Mouse (Mus musculus) midbrain, embryonic 12.5 days (tissue): ENCODE data around the gene Casp8ap2. TPM values are rescaled to one million over a fixed set of nuclear protein-coding genes. Genes with fewer than 3 reads are reported as not detected.

Source experiments
- ATAC-seq: fragments of 200-750 bp; cut with Nextera tagmentation; 2 replicates; pipeline ENCODE4 v1.8.0; 2017; ENCODE audit warnings: low read depth, moderate TSS enrichment, moderate library complexity; ENCODE audit not compliant: low FRiP score
- H3K27ac ChIP-seq: fragments of 300-500 bp; sonication (generic); replicated peaks from 2 replicates; pipeline ENCODE4 v1.5.1; 2016; ENCODE audit warnings: mild to moderate bottlenecking
- H3K27me3 ChIP-seq: fragments of 300-500 bp; sonication (generic); 2 replicates; pipeline ENCODE4 v1.6.1; 2016; ENCODE audit warnings: mild to moderate bottlenecking
- H3K36me3 ChIP-seq: fragments of 300-500 bp; sonication (generic); 2 replicates; pipeline ENCODE4 v1.6.1; 2016
- H3K4me1 ChIP-seq: fragments of 300-500 bp; sonication (generic); 2 replicates; pipeline ENCODE4 v1.6.1; 2016
- H3K4me2 ChIP-seq: fragments of 300-500 bp; sonication (generic); replicated peaks from 2 replicates; pipeline ENCODE4 v1.6.1; 2016; ENCODE audit warnings: mild to moderate bottlenecking, moderate library complexity
- H3K4me3 ChIP-seq: fragments of 300-500 bp; sonication (generic); 2 replicates; pipeline ENCODE4 v1.5.1; 2016; ENCODE audit warnings: mild to moderate bottlenecking
- H3K9ac ChIP-seq: fragments of 300-500 bp; sonication (generic); replicated peaks from 2 replicates; pipeline ENCODE4 v1.6.1; 2016; ENCODE audit warnings: mild to moderate bottlenecking, moderate library complexity
- H3K9me3 ChIP-seq: fragments of 300-500 bp; sonication (generic); 2 replicates; pipeline ENCODE4 v1.6.1; 2016; ENCODE audit warnings: mild to moderate bottlenecking
- WGBS: fragments of 180-500 bp; shearing (Covaris S2); methylation state at CpG from one replicate; pipeline ENCODE4 v1.1.7; 2016; 5-methylcytosine and 5-hydroxymethylcytosine counted together
- polyA plus RNA-seq: library from polyadenylated mRNA; unstranded; fragments of >200 nt; fragmentation: Nextera tagmentation; extraction: Ambion mirVana; gene quantifications from 2 replicates; pipeline ENCODE4 v1.2.1, GENCODE M21; 2016

Gene Casp8ap2
- 61.3 and 62.1 TPM in 2 replicates for polyA plus RNA-seq

GRCm38 (mm10) chr4:32615034-32615881, at the start of gene Casp8ap2:
Casp8ap2 (plus strand) TSS chr4:32615451.
- H3K27ac ChIP-seq: peak within 1 kb of the TSS; percentile 80
- H3K9ac ChIP-seq: peak within 1 kb of the TSS; percentile 83
- no peaks in the 10 kb centered on the region for H3K9me3 ChIP-seq
- H3K4me2 ChIP-seq: peak within 1 kb of the TSS; percentile 77
- H3K4me3 ChIP-seq: peak within 1 kb of the TSS; percentile 88
- ATAC-seq: peak; percentile 100
- H3K27me3 ChIP-seq: no peaks in the 10 kb centered on the region
- no peaks in the 10 kb centered on the region for H3K36me3 ChIP-seq
- WGBS: under 1% methylated on average over 61 of the region's 67 CpGs
- H3K4me1 ChIP-seq: peaks cover 23% of the 10 kb centered on the region

DNA sequence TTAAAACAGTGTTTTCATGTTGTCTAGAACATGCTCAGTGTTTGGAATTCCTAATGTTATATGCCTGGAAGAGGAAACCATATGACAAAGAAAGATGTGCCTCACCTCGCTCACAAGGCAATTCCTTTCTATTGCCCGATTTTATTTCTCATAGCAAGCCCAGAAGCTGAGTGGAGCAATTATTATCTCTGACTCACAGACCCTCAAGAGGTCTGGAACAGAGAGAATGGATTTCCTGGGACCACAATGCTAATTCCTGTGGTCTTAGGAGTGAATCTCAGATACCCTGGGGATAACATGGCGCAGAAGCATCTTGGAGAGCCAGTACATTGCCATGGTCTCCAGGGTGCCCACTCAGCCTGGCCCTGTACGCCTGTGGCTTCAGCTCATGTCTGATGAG, 46.2 kb upstream of the Casp8ap2 start:
- Histone ChIP-seq H3K36me3 (0 out of 2 replicates have a peak, but pooled peaks cover 1% of the 10 kb centered on the region), H3K9ac (no peak overlapping the region), H3K4me2 (no peak overlapping the region), H3K4me3 (no peak overlapping the region), H3K4me1 (peaks cover 25% of the 10 kb centered on the region), H3K27me3 (no peaks in the 10 kb centered on the region), H3K27ac (no peak overlapping the region), H3K9me3 (0 out of 2 replicates have a peak, but pooled peaks cover 5% of the 10 kb centered on the region)
- 83% methylated on average over 4 of the region's 4 CpGs for WGBS
- ATAC-seq: no peak

DNA sequence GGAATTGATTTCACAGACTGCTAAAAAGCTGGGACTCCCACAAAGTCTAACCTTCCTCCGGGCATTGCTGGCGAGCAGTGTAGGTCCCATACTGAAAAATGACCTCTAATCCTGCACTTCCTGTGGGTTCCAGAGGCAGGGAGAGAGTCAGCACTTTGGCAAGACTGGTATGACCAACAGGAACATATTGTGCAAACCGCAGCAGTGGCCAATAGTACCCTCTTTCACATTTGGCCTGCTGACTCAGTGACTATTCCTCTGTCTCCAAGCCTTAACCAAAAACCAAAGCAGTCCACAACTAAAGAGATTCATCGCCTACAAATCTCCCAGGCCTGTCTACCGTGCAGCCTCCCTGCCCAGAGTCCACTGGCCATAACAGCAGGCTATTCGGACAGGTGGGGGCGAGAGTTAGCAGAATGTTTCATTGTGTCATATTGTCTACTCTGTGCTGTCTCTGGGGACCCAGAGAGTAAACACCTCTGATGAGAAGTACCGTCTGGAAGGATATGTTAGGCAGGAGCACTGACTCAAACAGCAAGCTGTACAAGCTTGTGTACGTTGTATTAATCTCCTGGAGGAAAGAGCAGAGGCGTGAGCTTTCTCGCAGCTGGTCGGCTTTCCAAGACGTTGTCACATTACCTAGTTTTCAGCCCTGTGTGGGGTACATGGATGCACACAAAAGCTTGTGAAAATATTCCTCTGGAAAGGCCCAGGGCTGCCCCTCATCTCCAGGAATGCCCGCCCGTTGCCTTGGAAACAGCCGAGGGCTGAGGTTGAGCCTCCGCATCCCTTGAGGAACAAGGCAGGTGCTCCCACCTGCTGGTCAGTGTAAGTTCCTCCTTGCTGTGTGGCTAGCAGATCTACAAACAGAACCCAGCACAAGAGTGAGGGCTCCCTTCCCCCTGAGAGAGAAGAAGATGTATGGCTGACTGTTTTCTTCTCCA, 45.0 kb upstream of the Casp8ap2 start:
- peak overlapping the region; percentile 7; the same call in 1 of the 2 replicates for H3K9ac ChIP-seq
- 0 out of 2 replicates have a peak overlapping the region, but pooled peaks have one; percentile 21 for H3K4me2 ChIP-seq
- H3K4me3 ChIP-seq: no peak overlapping the region
- 0 out of 2 replicates have a peak, but pooled peaks cover 1% of the 10 kb centered on the region for H3K36me3 ChIP-seq
- 35% methylated on average over 17 of the region's 17 CpGs for WGBS
- ATAC-seq: peak; percentile 71
- H3K4me1 ChIP-seq: peaks cover 25% of the 10 kb centered on the region
- H3K27me3 ChIP-seq: no peaks in the 10 kb centered on the region
- peak overlapping the region; percentile 40 for H3K27ac ChIP-seq
- 0 out of 2 replicates have a peak, but pooled peaks cover 5% of the 10 kb centered on the region for H3K9me3 ChIP-seq

- Histone ChIP-seq H3K9me3 (0 out of 2 replicates have a peak, but pooled peaks cover 5% of the 10 kb centered on the region), H3K9ac (no peak overlapping the region), H3K4me2 (no peak overlapping the region), H3K27ac (peak overlapping the region; percentile 40; the same call in 1 of the 2 replicates), H3K36me3 (peaks cover 4% of the 10 kb centered on the region; the same call in 1 of the 2 replicates), H3K4me3 (no peak overlapping the region), H3K27me3 (no peaks in the 10 kb centered on the region), H3K4me1 (peaks cover 25% of the 10 kb centered on the region)
- WGBS: 73% methylated on average over 8 of the region's 8 CpGs
- no peak for ATAC-seq
Observed at GRCm38 (mm10) chr4:32570939-32571317, 44.3 kb upstream of the Casp8ap2 start.

DNA sequence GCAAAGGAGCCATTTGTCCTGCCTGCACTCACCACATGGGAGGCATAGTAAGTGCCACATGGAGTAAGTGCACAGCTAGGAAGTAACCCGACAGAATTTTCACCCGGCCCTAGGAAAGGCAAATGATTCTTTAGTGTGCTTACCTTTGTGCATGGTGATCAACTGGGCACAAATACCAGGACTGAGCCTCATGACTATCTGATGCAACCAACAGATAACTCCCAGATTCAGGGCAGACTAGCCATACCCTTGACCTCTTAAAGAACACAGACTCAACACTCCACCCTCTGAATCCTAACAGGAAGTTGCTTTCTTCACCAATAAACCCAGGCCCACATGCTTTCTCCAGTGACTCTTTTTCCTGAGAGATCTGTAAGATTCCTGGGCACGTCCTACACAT, 43.8 kb upstream of the Casp8ap2 start:
- H3K36me3 ChIP-seq: peaks cover 9% of the 10 kb centered on the region

DNA sequence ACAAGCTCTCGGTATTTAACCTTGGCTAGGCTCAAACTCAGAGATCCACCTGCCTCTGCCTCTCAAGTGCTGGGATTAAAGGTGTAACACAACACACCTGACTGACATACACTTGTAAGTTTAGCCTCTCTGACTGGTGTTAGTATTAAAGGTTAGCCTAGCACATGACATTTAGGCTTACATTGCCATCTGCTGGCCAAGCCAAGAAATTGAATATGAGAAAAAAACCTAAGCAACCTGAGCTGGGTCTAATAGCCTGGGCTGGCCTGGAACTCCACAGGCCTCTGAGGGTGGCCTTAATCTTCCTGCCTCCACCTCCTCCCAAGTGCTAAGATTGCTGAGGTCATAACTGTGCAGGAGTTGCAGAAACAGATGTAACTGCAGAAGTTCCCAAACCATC, 43.1 kb upstream of the Casp8ap2 start:
- Histone ChIP-seq H3K9me3 (no peaks in the 10 kb centered on the region), H3K4me1 (peaks cover 25% of the 10 kb centered on the region), H3K27me3 (no peaks in the 10 kb centered on the region), H3K27ac (no peak overlapping the region), H3K4me3 (no peak overlapping the region), H3K9ac (no peak overlapping the region), H3K36me3 (peaks cover 15% of the 10 kb centered on the region), H3K4me2 (no peak overlapping the region)
- WGBS: 51% methylated on average over 1 of the region's 1 CpGs
- peak; percentile 35; the same call in 1 of the 2 replicates for ATAC-seq

More for the DNA sequence above, 43.8 kb upstream of the Casp8ap2 start:
- H3K4me1 ChIP-seq: peaks cover 25% of the 10 kb centered on the region
- no peak overlapping the region for H3K4me3 ChIP-seq
- no peaks in the 10 kb centered on the region for H3K27me3 ChIP-seq
- H3K4me2 ChIP-seq: no peak overlapping the region
- H3K27ac ChIP-seq: peak overlapping the region; percentile 40; the same call in 1 of the 2 replicates
- 0 out of 2 replicates have a peak, but pooled peaks cover 2% of the 10 kb centered on the region for H3K9me3 ChIP-seq
- ATAC-seq: no peak
- H3K9ac ChIP-seq: no peak overlapping the region
- WGBS: 67% methylated on average over 3 of the region's 3 CpGs

- no peaks in the 10 kb centered on the region for H3K27me3 ChIP-seq
- peaks cover 25% of the 10 kb centered on the region for H3K4me1 ChIP-seq
- no peak overlapping the region for H3K4me2 ChIP-seq
- no peaks in the 10 kb centered on the region for H3K9me3 ChIP-seq
- no peak overlapping the region for H3K4me3 ChIP-seq
- ATAC-seq: no peak
- 90% methylated on average over 5 of the region's 5 CpGs for WGBS
- H3K27ac ChIP-seq: no peak overlapping the region
- H3K9ac ChIP-seq: no peak overlapping the region
- peaks cover 18% of the 10 kb centered on the region for H3K36me3 ChIP-seq
Observed at GRCm38 (mm10) chr4:32573586-32573985, 41.7 kb upstream of the Casp8ap2 start.

DNA sequence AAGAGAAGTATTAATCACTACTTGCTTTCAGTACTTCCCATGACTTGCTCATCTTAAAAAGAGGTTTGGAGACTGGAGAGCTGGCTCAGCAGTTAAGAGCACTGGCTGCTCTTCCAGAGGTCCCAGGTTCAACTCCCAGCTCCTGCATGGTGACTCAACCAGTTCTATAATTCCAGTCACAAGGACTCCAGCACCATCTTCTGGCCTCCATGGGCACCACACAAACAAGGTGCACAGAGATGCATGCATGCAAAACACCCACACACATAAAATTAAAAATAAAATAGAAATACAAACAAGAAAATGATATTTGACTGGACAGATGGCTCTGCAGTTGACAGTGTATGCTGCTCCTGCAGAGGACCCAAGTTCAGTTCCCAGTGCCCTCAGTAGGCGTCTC, 40.6 kb upstream of the Casp8ap2 start:
- no peak for ATAC-seq
- Histone ChIP-seq H3K4me1 (peaks cover 17% of the 10 kb centered on the region), H3K4me3 (no peak overlapping the region), H3K4me2 (no peak overlapping the region), H3K9ac (no peak overlapping the region), H3K36me3 (peaks cover 22% of the 10 kb centered on the region), H3K9me3 (no peaks in the 10 kb centered on the region), H3K27me3 (no peaks in the 10 kb centered on the region), H3K27ac (no peak overlapping the region)
- 91% methylated on average over 1 of the region's 1 CpGs for WGBS

DNA sequence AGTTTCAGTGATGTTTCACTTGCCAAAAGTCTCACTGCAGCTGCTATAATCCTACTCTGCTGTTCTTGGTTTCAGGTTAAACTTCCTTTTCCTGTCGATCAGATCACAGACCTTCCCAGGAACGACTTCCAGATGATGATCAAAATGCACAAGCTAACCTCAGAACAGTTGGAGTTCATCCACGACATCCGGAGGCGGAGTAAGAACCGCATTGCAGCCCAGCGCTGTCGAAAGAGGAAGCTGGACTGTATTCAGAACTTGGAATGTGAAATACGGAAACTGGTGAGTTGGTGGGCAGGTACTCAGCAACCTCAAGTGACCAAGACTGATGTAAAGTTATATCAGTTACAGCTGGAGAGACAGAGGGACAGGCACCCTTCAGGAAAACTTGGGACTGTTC, 40.1 kb upstream of the Casp8ap2 start:
- Histone ChIP-seq H3K27me3 (no peaks in the 10 kb centered on the region), H3K36me3 (peaks cover 26% of the 10 kb centered on the region), H3K9me3 (no peaks in the 10 kb centered on the region), H3K9ac (no peak overlapping the region), H3K4me1 (peaks cover 11% of the 10 kb centered on the region), H3K27ac (no peak overlapping the region), H3K4me2 (no peak overlapping the region), H3K4me3 (no peak overlapping the region)
- 78% methylated on average over 9 of the region's 9 CpGs for WGBS
- no peak for ATAC-seq

DNA sequence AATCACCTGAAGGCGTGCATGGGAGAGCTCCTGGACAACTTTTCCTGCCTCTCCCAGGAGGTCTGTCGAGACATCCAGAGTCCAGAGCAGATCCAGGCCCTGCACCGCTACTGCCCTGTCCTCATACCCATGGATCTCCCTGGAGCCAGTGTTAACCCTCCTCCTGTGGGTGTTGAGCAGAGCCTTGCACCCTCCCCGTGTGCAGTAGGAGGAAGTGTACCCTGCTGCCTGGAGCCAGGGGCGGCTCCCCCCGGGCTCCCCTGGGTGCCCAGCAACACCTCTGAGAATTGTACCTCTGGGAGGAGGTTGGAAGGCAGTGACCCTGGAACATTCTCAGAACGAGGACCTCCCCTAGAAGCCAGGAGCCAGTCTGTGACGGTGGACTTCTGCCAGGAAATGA, 35.4 kb upstream of the Casp8ap2 start:
- ATAC-seq: no peak
- peaks cover 4% of the 10 kb centered on the region; the same call in 1 of the 2 replicates for H3K4me1 ChIP-seq
- no peak overlapping the region for H3K9ac ChIP-seq
- WGBS: 92% methylated on average over 8 of the region's 8 CpGs
- H3K27ac ChIP-seq: no peak overlapping the region
- no peaks in the 10 kb centered on the region for H3K9me3 ChIP-seq
- peaks cover 29% of the 10 kb centered on the region for H3K36me3 ChIP-seq
- no peaks in the 10 kb centered on the region for H3K27me3 ChIP-seq
- no peak overlapping the region for H3K4me3 ChIP-seq
- no peak overlapping the region for H3K4me2 ChIP-seq

DNA sequence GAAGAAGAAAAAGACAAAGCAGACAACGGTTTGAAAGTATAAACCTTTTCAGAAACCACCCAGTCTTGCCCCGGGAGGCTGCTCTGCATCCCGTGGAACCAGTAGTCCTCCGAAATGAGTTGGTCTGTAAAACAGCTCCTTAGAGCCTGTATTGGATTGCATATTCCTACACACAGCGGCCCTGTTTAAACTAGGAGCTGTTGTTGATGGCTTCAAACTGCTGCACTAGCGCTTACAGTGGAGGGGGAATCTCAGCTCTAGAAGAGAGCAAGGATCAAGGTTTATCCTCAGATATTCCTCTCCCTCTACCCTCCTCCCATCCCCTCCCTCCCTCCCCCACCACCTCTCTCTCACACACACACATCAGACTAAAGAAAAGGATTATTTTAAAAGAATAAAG, 31.1 kb upstream of the Casp8ap2 start:
- Histone ChIP-seq H3K9ac (no peak overlapping the region), H3K4me3 (no peak overlapping the region), H3K27ac (no peak overlapping the region), H3K36me3 (peaks cover 10% of the 10 kb centered on the region), H3K9me3 (no peaks in the 10 kb centered on the region), H3K4me1 (peaks cover 4% of the 10 kb centered on the region; the same call in 1 of the 2 replicates), H3K4me2 (no peak overlapping the region), H3K27me3 (no peaks in the 10 kb centered on the region)
- 67% methylated on average over 6 of the region's 6 CpGs for WGBS
- ATAC-seq: no peak
